Mouse (Mus musculus): ENCODE data around the gene Tmem255b. TPM values are rescaled to one million over a fixed set of nuclear protein-coding genes. Genes with fewer than 3 reads are reported as not detected.
A peak's percentile ranks its signal among the peaks of the same experiment; 100 is the strongest.

The Tmem255b gene
- polyA plus RNA-seq, 1 experiment from 2014 or later, result 5.5 TPM

- H3K4me1 ChIP-seq (replicated peaks; ENCODE audit: control insufficient read depth, insufficient read depth), result no peaks in the 10 kb centered on the region
- H3K9me3 ChIP-seq (ENCODE audit: control insufficient read depth, low read length), result no peaks in the 10 kb centered on the region
- H3K27ac ChIP-seq (replicated peaks), result no peak overlapping the region
- ATAC-seq (ENCODE audit: low FRiP score, low TSS enrichment), result no peak
- no peaks in the 10 kb centered on the region for H3K36me3 ChIP-seq (ENCODE audit: control insufficient read depth, insufficient read depth, low read length)
- TF ChIP-seq EP300 (optimal IDR thresholded peaks at IDR 0.05), result no peak
- TF ChIP-seq CTCF (IDR thresholded peaks at IDR 0.05; ENCODE audit: low read depth), result no peak
- H3K4me3 ChIP-seq (ENCODE audit: low read depth, low read length), result no peak overlapping the region
- no peak overlapping the region for H3K4me2 ChIP-seq (replicated peaks; ENCODE audit: low read depth)
- no peak overlapping the region for H3K9ac ChIP-seq (ENCODE audit: low read length)
- no peaks in the 10 kb centered on the region; the same call in 1 of the 2 replicates for H3K27me3 ChIP-seq (ENCODE audit: control insufficient read depth, insufficient read depth, low read length)
- DNase-seq (ENCODE audit: low spot score), result no peak
Measured at GRCm38 (mm10) chr8:13430866-13431265, 4.1 kb upstream of the Tmem255b start.

- Histone ChIP-seq H3K27me3 (ENCODE audit: control insufficient read depth, insufficient read depth, low read length) (no peaks in the 10 kb centered on the region; the same call in 1 of the 2 replicates), H3K27ac (replicated peaks) (no peak overlapping the region), H3K9me3 (ENCODE audit: control insufficient read depth, low read length) (no peaks in the 10 kb centered on the region), H3K9ac (ENCODE audit: low read length) (no peak overlapping the region), H3K36me3 (ENCODE audit: control insufficient read depth, insufficient read depth, low read length) (no peaks in the 10 kb centered on the region), H3K4me1 (replicated peaks; ENCODE audit: control insufficient read depth, insufficient read depth) (no peaks in the 10 kb centered on the region), H3K4me3 (ENCODE audit: low read depth, low read length) (no peak overlapping the region), H3K4me2 (replicated peaks; ENCODE audit: low read depth) (no peak overlapping the region)
- no peak for DNase-seq (ENCODE audit: low spot score)
- no peak for ATAC-seq (ENCODE audit: low FRiP score, low TSS enrichment)
- TF ChIP-seq EP300 (optimal IDR thresholded peaks at IDR 0.05) (no peak), CTCF (IDR thresholded peaks at IDR 0.05; ENCODE audit: low read depth) (no peak)
- 64% methylated on average over 5 of the region's 5 CpGs for WGBS
Measured at GRCm38 (mm10) chr8:13433130-13433529, 1.9 kb upstream of the Tmem255b start.

- no peaks in the 10 kb centered on the region; the same call in 1 of the 2 replicates for H3K27me3 ChIP-seq (ENCODE audit: control insufficient read depth, insufficient read depth, low read length)
- peak overlapping the region; percentile 8; the same call in 1 of the 2 replicates for H3K4me3 ChIP-seq (ENCODE audit: low read depth, low read length)
- H3K27ac ChIP-seq (replicated peaks), result no peak overlapping the region
- no peak overlapping the region for H3K4me2 ChIP-seq (replicated peaks; ENCODE audit: low read depth)
- no peak for DNase-seq (ENCODE audit: low spot score)
- H3K36me3 ChIP-seq (ENCODE audit: control insufficient read depth, insufficient read depth, low read length), result no peaks in the 10 kb centered on the region
- TF ChIP-seq EP300 (optimal IDR thresholded peaks at IDR 0.05) (no peak), CTCF (IDR thresholded peaks at IDR 0.05; ENCODE audit: low read depth) (no peak)
- ATAC-seq (ENCODE audit: low FRiP score, low TSS enrichment), result no peak
- no peaks in the 10 kb centered on the region for H3K4me1 ChIP-seq (replicated peaks; ENCODE audit: control insufficient read depth, insufficient read depth)
- no peak overlapping the region for H3K9ac ChIP-seq (ENCODE audit: low read length)
- no peaks in the 10 kb centered on the region for H3K9me3 ChIP-seq (ENCODE audit: control insufficient read depth, low read length)
- WGBS, result 10% methylated on average over 8 of the region's 8 CpGs
Measured at GRCm38 (mm10) chr8:13436052-13436451, 1.1 kb downstream of the Tmem255b start.

- no peak for TF ChIP-seq CTCF (IDR thresholded peaks at IDR 0.05; ENCODE audit: low read depth)
- TF ChIP-seq EP300 (optimal IDR thresholded peaks at IDR 0.05), result no peak
- no peaks in the 10 kb centered on the region for H3K36me3 ChIP-seq (ENCODE audit: control insufficient read depth, insufficient read depth, low read length)
- H3K4me1 ChIP-seq (replicated peaks; ENCODE audit: control insufficient read depth, insufficient read depth), result no peaks in the 10 kb centered on the region
- ATAC-seq (ENCODE audit: low FRiP score, low TSS enrichment) (no peak), DNase-seq (ENCODE audit: low spot score) (no peak)
- no peak overlapping the region for H3K4me3 ChIP-seq (ENCODE audit: low read depth, low read length)
- WGBS, result 78% methylated on average over 2 of the region's 2 CpGs
- no peak overlapping the region for H3K27ac ChIP-seq (replicated peaks)
- no peaks in the 10 kb centered on the region; the same call in 1 of the 2 replicates for H3K27me3 ChIP-seq (ENCODE audit: control insufficient read depth, insufficient read depth, low read length)
- H3K9ac ChIP-seq (ENCODE audit: low read length), result no peak overlapping the region
- no peak overlapping the region for H3K4me2 ChIP-seq (replicated peaks; ENCODE audit: low read depth)
- H3K9me3 ChIP-seq (ENCODE audit: control insufficient read depth, low read length), result no peaks in the 10 kb centered on the region
Measured at GRCm38 (mm10) chr8:13437531-13437930, 2.5 kb downstream of the Tmem255b start.

GRCm38 (mm10) chr8:13442152-13442551, 7.2 kb downstream of the Tmem255b start:
- 92% methylated on average over 2 of the region's 2 CpGs for WGBS
- Histone ChIP-seq H3K9ac (ENCODE audit: low read length) (no peak overlapping the region), H3K4me2 (replicated peaks; ENCODE audit: low read depth) (no peak overlapping the region), H3K9me3 (ENCODE audit: control insufficient read depth, low read length) (no peaks in the 10 kb centered on the region), H3K4me1 (replicated peaks; ENCODE audit: control insufficient read depth, insufficient read depth) (no peaks in the 10 kb centered on the region), H3K4me3 (ENCODE audit: low read depth, low read length) (no peak overlapping the region), H3K36me3 (ENCODE audit: control insufficient read depth, insufficient read depth, low read length) (no peaks in the 10 kb centered on the region), H3K27me3 (ENCODE audit: control insufficient read depth, insufficient read depth, low read length) (no peaks in the 10 kb centered on the region), H3K27ac (replicated peaks) (no peak overlapping the region)
- ATAC-seq (ENCODE audit: low FRiP score, low TSS enrichment) (no peak), DNase-seq (ENCODE audit: low spot score) (no peak)
- no peak for TF ChIP-seq CTCF (IDR thresholded peaks at IDR 0.05; ENCODE audit: low read depth)
- TF ChIP-seq EP300 (optimal IDR thresholded peaks at IDR 0.05), result no peak

GRCm38 (mm10) chr8:13446456-13446855, 11.5 kb downstream of the Tmem255b start:
- H3K36me3 ChIP-seq (ENCODE audit: control insufficient read depth, insufficient read depth, low read length), result no peaks in the 10 kb centered on the region
- H3K9ac ChIP-seq (ENCODE audit: low read length), result no peak overlapping the region
- H3K27ac ChIP-seq (replicated peaks), result no peak overlapping the region
- H3K4me1 ChIP-seq (replicated peaks; ENCODE audit: control insufficient read depth, insufficient read depth), result no peaks in the 10 kb centered on the region
- ATAC-seq (ENCODE audit: low FRiP score, low TSS enrichment) (no peak), DNase-seq (ENCODE audit: low spot score) (no peak)
- no peak overlapping the region for H3K4me3 ChIP-seq (ENCODE audit: low read depth, low read length)
- no peak overlapping the region for H3K4me2 ChIP-seq (replicated peaks; ENCODE audit: low read depth)
- 88% methylated on average over 6 of the region's 6 CpGs for WGBS
- no peaks in the 10 kb centered on the region for H3K9me3 ChIP-seq (ENCODE audit: control insufficient read depth, low read length)
- no peak for TF ChIP-seq EP300 (optimal IDR thresholded peaks at IDR 0.05)
- TF ChIP-seq CTCF (IDR thresholded peaks at IDR 0.05; ENCODE audit: low read depth), result no peak
- no peaks in the 10 kb centered on the region for H3K27me3 ChIP-seq (ENCODE audit: control insufficient read depth, insufficient read depth, low read length)
